Mouse (Mus musculus) neutrophil, adult 5-6 weeks (primary cell): ENCODE data around the gene Mef2c. TPM values are rescaled to one million over a fixed set of nuclear protein-coding genes. Genes with fewer than 3 reads are reported as not detected.
A peak's percentile ranks its signal among the peaks of the same experiment; 100 is the strongest.

Source experiments
- ATAC-seq: fragments of 151-379, 151-347 bp; 2 replicates; pipeline ENCODE4 v1.8.0; 2017; ENCODE audit warnings: mild to moderate bottlenecking, moderate TSS enrichment; ENCODE audit not compliant: insufficient number of reproducible peaks, poor library complexity, low FRiP score, severe bottlenecking; ENCODE audit errors: extremely low read depth
- total RNA-seq: library from RNA; stranded (forward); fragments of 200-1000 nt; gene quantifications from 2 replicates; pipeline ENCODE4 v1.2.3, GENCODE M21; 2017

Gene Mef2c
- total RNA-seq, 1 experiment from 2014 or later: 676 TPM

- ATAC-seq: peak; percentile 77
Observed at GRCm38 (mm10) chr13:83649795-83650476, 146.1 kb downstream of the Mef2c start.

DNA sequence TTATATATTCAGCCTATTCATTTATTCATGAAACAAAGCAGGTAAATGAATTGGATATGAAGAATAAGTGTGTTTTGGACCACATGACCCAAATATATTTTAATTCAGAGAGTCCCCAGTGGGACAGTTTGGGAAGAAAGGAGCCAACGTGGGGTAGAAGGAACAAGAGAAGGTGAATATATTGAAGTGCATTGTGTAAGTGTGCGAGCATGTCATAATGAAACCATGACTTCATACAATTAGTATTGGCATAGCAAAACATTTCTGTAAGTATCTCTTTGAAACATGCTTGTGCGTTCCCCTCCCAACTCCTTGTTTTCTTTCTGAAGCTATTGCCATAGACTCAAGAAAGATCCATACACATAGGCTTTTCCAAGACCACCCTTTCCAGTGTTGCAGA lies 147.0 kb downstream of the Mef2c start:
- no peak for ATAC-seq

DNA sequence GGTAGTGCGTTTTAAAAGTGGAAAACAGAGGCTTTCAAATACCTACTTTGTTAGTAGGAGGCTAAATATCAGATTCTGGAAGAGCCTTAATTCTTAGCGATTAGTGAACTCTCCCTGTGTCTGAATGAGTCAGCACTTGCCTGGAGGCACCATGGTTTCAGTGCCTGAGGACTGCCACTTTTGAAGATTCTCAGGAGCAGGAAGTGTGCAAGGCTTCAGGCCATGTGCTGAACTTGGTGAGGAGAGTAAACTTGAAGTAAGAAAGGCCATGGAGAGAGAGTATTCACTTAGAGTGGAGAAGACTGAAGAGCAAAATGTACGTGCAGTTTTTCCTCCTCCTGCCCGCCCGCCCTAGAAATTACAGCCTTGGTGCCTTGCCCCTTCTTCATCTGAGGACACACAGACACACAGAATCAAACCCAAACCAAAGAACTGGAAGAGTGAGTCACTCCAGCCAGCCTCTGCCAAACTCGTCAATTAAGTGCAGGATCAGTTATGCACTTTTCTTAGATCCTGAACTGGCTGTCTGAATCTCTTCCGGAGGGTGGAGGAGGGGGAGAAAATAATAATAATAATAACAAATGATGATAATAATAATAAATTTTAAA lies 148.2 kb downstream of the Mef2c start:
- ATAC-seq: no peak

GRCm38 (mm10) chr13:83652560-83652959 lies 148.7 kb downstream of the Mef2c start:
- no peak for ATAC-seq

GRCm38 (mm10) chr13:83654889-83655769 lies 151.3 kb downstream of the Mef2c start:
- peak; percentile 84 for ATAC-seq

- no peak for ATAC-seq
Observed at GRCm38 (mm10) chr13:83656094-83656493, 152.3 kb downstream of the Mef2c start.

DNA sequence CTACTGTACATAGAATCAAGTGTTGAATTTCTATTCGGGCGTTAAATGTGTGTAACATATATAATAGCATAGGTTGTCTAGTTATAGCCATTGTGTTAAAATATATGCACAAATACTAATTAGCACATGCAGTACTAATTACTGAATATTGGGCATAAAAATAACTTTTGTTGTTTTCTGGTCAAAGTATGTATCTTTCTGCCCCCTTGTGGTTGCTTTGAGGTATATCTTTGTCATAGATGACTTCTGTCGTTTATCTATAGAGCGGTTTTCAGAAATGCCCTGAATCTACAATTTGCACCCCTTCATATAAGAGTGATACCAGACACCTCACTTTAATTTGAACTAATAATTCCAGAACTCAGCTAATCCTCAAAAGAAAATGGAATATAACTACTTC lies 152.9 kb downstream of the Mef2c start:
- ATAC-seq: peak; percentile 50

DNA sequence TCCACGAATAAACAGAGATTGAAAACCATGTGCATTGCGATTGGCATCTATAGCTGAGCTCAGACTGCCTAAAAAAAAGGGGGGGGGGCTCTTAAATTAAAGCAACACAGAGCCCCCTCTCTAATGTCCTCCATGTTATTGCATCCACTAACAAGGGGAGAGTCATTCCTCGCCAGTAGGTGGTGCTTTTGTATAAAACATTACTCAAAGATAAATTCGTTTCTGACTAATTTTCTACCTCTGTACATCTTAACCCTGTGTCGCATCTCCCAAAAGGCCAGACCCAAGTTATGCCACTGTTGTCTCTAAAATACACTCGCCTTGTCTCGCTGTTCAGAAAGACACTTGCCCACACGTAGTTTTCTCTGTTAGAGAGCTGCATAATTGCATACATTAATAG lies 156.9 kb downstream of the Mef2c start:
- ATAC-seq: no peak

DNA sequence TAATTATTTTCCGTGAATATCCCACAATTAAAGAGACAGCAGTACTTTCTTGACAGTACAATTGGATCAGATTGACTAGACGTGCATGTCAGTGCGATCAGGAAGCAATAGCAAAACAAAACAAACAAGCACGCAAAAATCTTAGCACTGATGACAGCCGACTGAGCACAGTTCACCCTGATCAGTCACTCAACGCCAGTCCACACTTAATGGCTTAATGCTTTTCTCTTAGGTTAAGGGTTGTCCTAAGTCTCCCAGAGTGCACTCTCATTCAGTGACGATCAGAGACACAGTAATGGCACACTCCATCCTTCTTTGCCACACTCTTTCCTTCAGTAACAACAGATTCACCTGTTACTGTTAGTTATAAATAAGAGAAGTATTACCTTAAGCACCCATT lies 157.3 kb downstream of the Mef2c start:
- ATAC-seq: no peak

- 0 out of 2 replicates have a peak, but pooled peaks have one; percentile 23 for ATAC-seq
Observed at GRCm38 (mm10) chr13:83662089-83662551, 158.3 kb downstream of the Mef2c start.

DNA sequence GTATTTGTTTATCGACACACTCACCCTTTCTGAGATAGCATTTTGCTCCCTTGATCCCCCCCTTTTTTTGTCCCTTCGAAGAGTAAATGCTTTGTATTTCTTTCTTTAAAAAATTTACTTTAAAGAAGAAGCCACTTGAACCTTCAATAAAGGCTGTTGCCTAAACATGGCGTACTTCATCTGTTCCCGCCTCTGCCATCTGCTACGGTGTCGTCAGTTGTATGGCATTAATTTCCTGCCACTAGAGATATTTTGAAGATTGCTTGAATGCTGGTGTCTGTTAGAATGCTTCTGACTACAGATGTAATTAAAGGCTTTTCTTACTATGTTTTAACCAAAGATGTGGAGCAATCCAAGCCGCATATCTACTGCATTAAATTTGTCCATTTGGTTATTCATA lies 162.3 kb downstream of the Mef2c start:
- ATAC-seq: no peak

DNA sequence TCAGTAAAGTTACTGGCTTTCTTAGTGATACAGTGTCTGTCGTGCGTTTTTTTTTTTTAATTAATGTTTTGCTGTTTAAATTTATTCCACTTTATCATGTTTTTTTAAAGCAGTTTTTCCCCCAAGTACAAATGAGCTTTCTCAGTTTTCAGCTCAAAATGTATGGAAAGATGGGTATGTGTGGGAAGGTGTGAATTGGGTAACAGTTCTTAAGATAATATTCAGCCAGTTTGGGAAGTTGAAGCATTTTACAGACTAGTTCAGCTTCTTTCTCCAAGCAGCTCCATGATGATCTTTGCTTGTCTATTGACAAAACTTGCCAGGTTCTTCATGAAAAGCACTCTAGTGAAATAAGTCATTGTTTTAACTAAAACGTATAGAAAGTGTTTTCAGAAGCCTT lies 163.2 kb downstream of the Mef2c start:
- no peak for ATAC-seq

DNA sequence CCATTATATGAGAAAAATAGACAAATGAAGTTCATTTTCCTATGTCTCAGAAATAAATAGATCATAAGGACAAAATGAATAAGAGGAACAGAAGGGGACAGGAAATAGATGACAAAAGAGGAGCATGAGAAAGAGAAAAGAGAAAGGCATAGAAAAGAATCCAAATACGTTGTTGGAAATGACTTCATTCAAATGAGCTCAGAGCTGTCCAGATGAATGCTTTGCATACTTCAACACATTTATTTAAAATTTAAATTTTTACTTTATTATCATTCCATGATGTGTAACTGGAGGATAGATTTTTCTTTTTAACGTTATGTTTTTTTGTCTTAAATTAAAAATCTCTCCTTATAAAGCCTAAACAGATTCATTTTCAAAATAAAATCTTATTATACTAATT lies 203.8 kb downstream of the Mef2c start:
- ATAC-seq: no peak

GRCm38 (mm10) chr13:83712778-83713380 lies 209.0 kb downstream of the Mef2c start:
- no peak for ATAC-seq

DNA sequence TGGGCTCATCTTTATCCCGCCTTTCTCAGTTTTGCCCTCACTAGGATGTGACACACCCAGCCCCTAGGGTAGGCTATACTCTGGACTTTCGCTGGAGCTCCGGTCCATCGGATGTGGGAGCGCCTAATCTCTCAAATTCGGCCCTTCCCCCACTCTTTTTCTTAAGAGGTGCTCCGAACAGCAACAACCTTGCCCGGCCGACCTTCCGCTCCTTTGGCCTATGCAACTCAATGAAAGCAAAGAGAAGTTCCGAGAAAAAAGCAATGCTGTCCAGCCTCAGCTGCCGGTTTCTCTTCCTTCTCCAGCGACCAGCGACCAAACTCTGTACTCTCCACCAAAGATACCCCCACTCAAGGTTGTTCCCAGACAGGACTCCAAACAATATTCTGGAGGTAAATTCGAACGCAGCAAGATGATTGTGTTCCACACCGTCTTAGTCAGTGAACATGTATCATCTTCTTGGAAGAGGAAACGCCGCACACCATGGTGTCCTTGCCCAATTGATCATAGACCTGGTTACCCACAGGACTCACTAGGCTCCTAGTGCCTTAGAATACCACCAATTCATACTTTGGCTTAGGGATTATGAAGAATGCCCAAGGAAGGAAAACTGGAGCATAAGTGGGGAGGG lies 209.9 kb downstream of the Mef2c start:
- ATAC-seq: no peak

GRCm38 (mm10) chr13:83714466-83715307 lies 210.9 kb downstream of the Mef2c start:
- peak; percentile 87 for ATAC-seq

DNA sequence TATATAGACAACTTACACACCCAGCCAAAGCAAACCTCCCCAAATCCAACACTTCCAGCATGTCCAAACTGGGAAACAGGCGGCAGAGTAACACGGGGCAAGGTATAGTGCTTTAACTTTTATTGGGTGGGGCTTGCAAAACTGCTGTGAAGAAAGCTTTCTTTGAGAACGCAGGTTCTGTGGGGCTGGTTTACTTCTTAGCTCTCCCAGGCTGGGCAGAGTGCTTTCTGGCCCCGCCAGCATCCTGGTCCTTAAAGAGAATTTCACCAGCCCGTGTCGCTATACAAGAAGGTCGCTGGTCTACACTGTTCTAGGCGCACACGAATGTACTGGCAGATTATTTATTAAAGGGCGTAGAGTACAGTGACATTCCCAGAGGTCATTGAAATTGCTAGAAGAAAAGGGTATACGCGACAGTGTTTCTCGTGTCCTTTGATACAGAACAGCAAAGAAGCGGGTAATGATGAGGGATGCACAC lies 211.5 kb downstream of the Mef2c start:
- no peak for ATAC-seq
